Mouse (Mus musculus) kidney, postnatal 10 days (tissue): ENCODE measurements around the gene Pnpla8.

Experiments
- DNase-seq: peaks from one replicate; pipeline ENCODE4 v3.0.0; 2021; ENCODE audit warnings: mixed read lengths

The Pnpla8 gene

DNA sequence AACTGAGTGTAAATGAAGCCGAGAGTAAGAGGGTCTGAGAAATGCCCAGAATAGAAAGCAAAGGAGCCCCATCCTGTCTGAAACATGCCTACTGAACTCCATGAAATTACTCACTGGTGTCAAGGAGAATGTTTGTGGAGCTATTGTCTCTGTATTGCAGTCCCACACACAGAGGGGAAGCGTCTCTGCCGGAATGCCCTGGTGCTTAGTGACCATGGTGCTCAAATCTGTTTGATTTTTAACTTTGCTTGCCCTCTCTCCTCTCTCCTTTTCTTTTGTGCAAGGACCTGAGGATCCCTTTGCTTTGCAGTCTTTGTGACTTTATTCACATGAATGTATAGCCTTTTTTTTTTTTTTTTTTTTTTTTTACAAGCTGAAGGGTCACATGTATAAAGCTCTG is 136.3 kb downstream of the Pnpla8 start:
- no peak for DNase-seq

DNA sequence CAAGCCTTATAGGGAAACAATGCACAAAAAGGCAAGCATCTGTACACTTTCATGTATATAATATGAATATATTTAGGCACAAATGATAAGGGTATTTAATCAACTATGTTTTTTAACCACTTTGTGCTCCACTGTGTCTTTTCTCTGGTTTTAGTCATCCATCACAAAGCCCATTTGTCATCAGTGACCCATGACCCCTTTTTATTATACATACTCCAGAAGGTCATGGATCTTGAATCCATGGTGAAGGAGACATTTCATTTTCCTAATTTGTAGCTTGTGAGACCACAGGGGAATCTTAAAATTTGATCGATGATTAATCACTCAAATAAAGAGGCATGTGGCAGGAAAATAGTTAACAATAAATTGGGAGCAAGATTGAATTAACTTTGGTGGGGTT is 136.7 kb downstream of the Pnpla8 start:
- DNase-seq = no peak

DNA sequence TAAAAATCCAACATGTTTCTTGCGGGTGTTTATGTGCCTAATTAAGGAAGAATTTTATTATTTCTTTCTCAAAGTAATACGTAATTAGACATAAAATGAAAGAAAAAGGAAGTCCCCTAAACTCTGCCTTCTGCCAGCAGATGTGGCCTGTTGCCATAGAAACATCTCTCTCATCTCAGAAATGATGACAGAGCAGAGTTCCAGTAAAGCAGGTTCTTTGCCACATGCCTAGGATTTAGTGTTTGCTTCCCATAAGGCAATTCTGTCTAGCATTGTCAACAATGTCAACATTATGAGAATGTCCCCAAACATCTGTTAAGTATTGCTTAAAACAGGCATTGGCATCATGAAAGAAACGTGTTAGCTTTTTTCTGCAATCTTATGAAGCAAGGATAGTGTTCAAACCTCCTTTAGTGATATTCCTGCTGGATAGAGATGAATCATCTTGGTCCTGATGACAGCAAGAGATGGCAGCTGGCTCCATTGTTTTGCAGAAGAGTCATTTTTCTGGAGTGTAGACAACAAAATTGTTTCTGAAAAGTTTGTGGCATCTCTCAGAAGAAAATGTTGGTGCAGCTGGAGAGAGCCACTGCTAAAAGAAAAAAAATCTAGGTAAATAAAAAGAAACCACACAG is 150.0 kb downstream of the Pnpla8 start:
- DNase-seq = no peak
